8 mouse cellular contexts compared by ENCODE assay signal in genomic region chr2:37780270-37780929, GRCm38 (mm10). TPM values are rescaled to one million over a fixed set of nuclear protein-coding genes. Genes with fewer than 3 reads are reported as not detected.
DNase-seq lines count a peak whose midpoint lies in the region; ATAC-seq and TF ChIP-seq lines count a peak whose summit lies in the region.

No protein-coding gene starts in this region.

- 1% methylated on average over 14 of the region's 14 CpGs for WGBS in forebrain, embryonic 16.5 days
- WGBS in lung, adult 2 months = 5% methylated on average over 14 of the region's 14 CpGs
- 44% methylated on average over 14 of the region's 14 CpGs for WGBS in cerebellum, adult 2 months

- no peaks in the 10 kb centered on the region for H3K9me3 ChIP-seq in forebrain, embryonic 16.5 days (ENCODE audit: control insufficient read depth, low read length)

- H3K27me3 ChIP-seq in forebrain, embryonic 16.5 days (replicated peaks; ENCODE audit: control insufficient read depth, insufficient read depth, low read length) = 0 out of 2 replicates have a peak, but pooled peaks cover 2% of the 10 kb centered on the region
- no peaks in the 10 kb centered on the region for H3K27me3 ChIP-seq in cerebellum, adult 2 months (ENCODE audit: control insufficient read depth, insufficient read depth, low read length)

- no peak for TF ChIP-seq POLR2A in lung, adult 2 months (IDR thresholded peaks at IDR 0.05; ENCODE audit: borderline replicate concordance, extremely low read depth, low read depth, low read length)
- no peak for TF ChIP-seq POLR2A in cerebellum, adult 2 months (IDR thresholded peaks at IDR 0.05; ENCODE audit: borderline replicate concordance, insufficient read depth, low read length)

- peak overlapping the region; percentile 51 for H3K4me2 ChIP-seq in forebrain, embryonic 16.5 days (ENCODE audit: low read length)

- peak; percentile 24; the same call in 1 of the 2 replicates for ATAC-seq in forebrain, embryonic 16.5 days
- ATAC-seq in CD4-positive, CD25-positive, alpha-beta regulatory T cell, adult 4 months = no peak

- peak overlapping the region; percentile 31; the same call in 1 of the 2 replicates for H3K9ac ChIP-seq in forebrain, embryonic 16.5 days (replicated peaks; ENCODE audit: low read depth, low read length)

- peaks cover 52% of the 10 kb centered on the region for H3K4me1 ChIP-seq in forebrain, embryonic 16.5 days (replicated peaks; ENCODE audit: control insufficient read depth, insufficient read depth, low read length)
- peaks cover 5% of the 10 kb centered on the region; the same call in 1 of the 2 replicates for H3K4me1 ChIP-seq in lung, adult 2 months (ENCODE audit: control insufficient read depth, insufficient read depth, low read length)
- H3K4me1 ChIP-seq in cerebellum, adult 2 months (ENCODE audit: control insufficient read depth, insufficient read depth, low read length) = peaks cover 13% of the 10 kb centered on the region

- no peak overlapping the region for H3K27ac ChIP-seq in forebrain, embryonic 16.5 days (ENCODE audit: low read length)
- H3K27ac ChIP-seq in cerebellum, adult 2 months (ENCODE audit: insufficient read depth, low read length) = no peak overlapping the region

- H3K4me3 ChIP-seq in forebrain, embryonic 16.5 days (replicated peaks; ENCODE audit: low read length) = peak overlapping the region; percentile 34
- peak overlapping the region; percentile 12 for H3K4me3 ChIP-seq in lung, adult 2 months (replicated peaks; ENCODE audit: extremely low read depth, low read depth, low read length)
- no peak overlapping the region for H3K4me3 ChIP-seq in cerebellum, adult 2 months (replicated peaks; ENCODE audit: insufficient read depth, low read depth, low read length)

- no peaks in the 10 kb centered on the region for H3K36me3 ChIP-seq in forebrain, embryonic 16.5 days (ENCODE audit: control insufficient read depth, insufficient read depth)

- no peak for TF ChIP-seq CTCF in lung, adult 2 months (IDR thresholded peaks at IDR 0.05; ENCODE audit: insufficient read depth, low read length)
- no peak for TF ChIP-seq CTCF in cerebellum, adult 2 months (IDR thresholded peaks at IDR 0.05; ENCODE audit: borderline replicate concordance, insufficient read depth, low read depth, low read length)

- peak; percentile 40 for DNase-seq in urinary bladder, postnatal 25 days (ENCODE audit: low spot score)
- DNase-seq in urinary bladder, postnatal 10 days (ENCODE audit: low spot score) = no peak
- DNase-seq in kidney, adult 11 months = peak; percentile 64
- peak; percentile 31 for DNase-seq in lung, adult 2 months
- peak; percentile 42 for DNase-seq in ovary, postnatal 14 days (ENCODE audit: low spot score)
- DNase-seq in cerebellum, adult 2 months = no peak

RNA-seq across cellular contexts. Expression of gene Crb2, which starts 4.4 kb away (rescaled TPM):
- 5.0 and 5.7 TPM in 2 replicates for polyA plus RNA-seq in forebrain, embryonic 16.5 days (2015; fragmentation: Nextera tagmentation; extraction: Ambion mirVana)
- 1.7 and 2.4 TPM in 2 replicates for polyA plus RNA-seq in lung, adult 2 months (2012; rRNA removed)
- 1.1 and 1.4 TPM in 2 replicates for polyA plus RNA-seq in cerebellum, adult 2 months (2012; rRNA removed)
- polyA plus RNA-seq in CD4-positive, CD25-positive, alpha-beta regulatory T cell, adult 4 months (2017; shearing (Covaris generic)) = under 1 TPM in 1 of 2 experiments, not detected in 1; 0.28 TPM

Comparison
In these comparisons a context has a peak if more than half of its experiments do, and no peak if none do; other contexts are left out.
1. DNase-seq: peak in urinary bladder, postnatal 25 days (single experiment), kidney, adult 11 months (single experiment), lung, adult 2 months (single experiment) and ovary, postnatal 14 days (single experiment); none in urinary bladder, postnatal 10 days (single experiment) and cerebellum, adult 2 months (0 of 2).